13 mouse cellular contexts compared by ENCODE assay signal in the genomic region with DNA sequence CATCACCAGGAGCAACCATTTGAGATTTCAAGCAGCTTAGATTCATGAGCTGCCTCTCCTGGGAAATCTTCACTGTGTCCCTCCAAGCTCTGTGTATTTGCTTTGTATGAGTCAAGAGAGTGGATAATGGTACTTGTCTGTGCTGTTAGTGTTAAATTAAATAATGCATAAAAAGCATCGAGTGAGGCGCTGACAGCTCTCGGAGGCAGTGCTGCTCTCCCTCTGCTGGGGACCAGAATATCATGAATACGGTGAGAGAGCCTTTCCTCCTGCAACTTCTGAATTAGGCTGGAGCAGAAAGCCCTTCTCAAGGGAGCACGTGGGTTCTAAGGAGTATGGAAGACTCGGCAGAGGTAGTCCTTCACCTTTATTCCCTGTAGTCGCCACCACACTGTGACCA. TPM values are rescaled to one million over a fixed set of nuclear protein-coding genes. Genes with fewer than 3 reads are reported as not detected.
"Had no signal": no experiment of that assay in that cellular context is flagged by ENCODE, and none has a peak within 500 bp of the region (broad histone marks: within the 10 kb centered on the region; RNA-seq: fewer than 3 reads in every experiment).

No protein-coding gene starts in this region.

- H3K27ac ChIP-seq: kidney, postnatal 0 days; limb, embryonic 13.5 days; liver, embryonic 14.5 days; neural tube, embryonic 15.5 days had no signal

- H3K4me1 ChIP-seq: limb, embryonic 13.5 days; neural tube, embryonic 15.5 days had no signal

- H3K36me3 ChIP-seq: limb, embryonic 13.5 days; neural tube, embryonic 15.5 days had no signal

- H3K9ac ChIP-seq: limb, embryonic 13.5 days; liver, embryonic 14.5 days; neural tube, embryonic 15.5 days had no signal

- DNase-seq: kidney, adult 11 months; kidney, adult 9 months; kidney, postnatal 36 days; lung, adult 18-20 months; spleen, adult 18-20 months; thymus, adult 18-20 months; thymus, postnatal 14 days had no signal

- H3K9me3 ChIP-seq: limb, embryonic 13.5 days; neural tube, embryonic 15.5 days had no signal

- H3K4me3 ChIP-seq: limb, embryonic 13.5 days; myocyte; neural tube, embryonic 15.5 days had no signal

- H3K4me2 ChIP-seq: limb, embryonic 13.5 days; neural tube, embryonic 15.5 days had no signal

- H3K27me3 ChIP-seq: neural tube, embryonic 15.5 days had no signal

RNA-seq across cellular contexts. Expression of a gene that starts 29.6 kb away (rescaled TPM):
- total RNA-seq: megakaryocyte-erythroid progenitor cell, adult 5-6 weeks had no signal
- polyA plus RNA-seq: myocyte had no signal
